Mouse (Mus musculus) C2C12 (cell line): Measurements from ENCODE around the gene 4930519P11Rik. TPM values are rescaled to one million over a fixed set of nuclear protein-coding genes. Genes with fewer than 3 reads are reported as not detected.
A peak's percentile ranks its signal among the peaks of the same experiment; 100 is the strongest.

Source experiments
- H3K27me3 ChIP-seq: one replicate; pipeline ENCODE4 v1.6.1; 2011; ENCODE audit not compliant: control insufficient read depth, insufficient read depth, insufficient read length
- H3K36me3 ChIP-seq: one replicate; pipeline ENCODE4 v1.6.1; 2011; ENCODE audit not compliant: control insufficient read depth, insufficient read depth
- H3K4me3 ChIP-seq: one replicate; pipeline ENCODE4 v1.5.1; 2011; ENCODE audit warnings: mild to moderate bottlenecking, control low read depth; ENCODE audit not compliant: poor library complexity, insufficient read depth, severe bottlenecking
- H3K79me2 ChIP-seq: one replicate; pipeline ENCODE4 v1.6.1; 2011; ENCODE audit not compliant: control insufficient read depth, insufficient read depth
- H3K79me3 ChIP-seq: one replicate; pipeline ENCODE4 v1.6.1; 2011; ENCODE audit warnings: low read depth, control low read depth
- H3ac ChIP-seq: one replicate; pipeline ENCODE3; 2011; ENCODE audit warnings: low read depth; ENCODE audit not compliant: control insufficient read depth, insufficient read length
- CEBPB ChIP-seq: IDR thresholded peaks from one replicate; pipeline ENCODE4 v1.6.1; 2011; ENCODE audit warnings: low read depth, mild to moderate bottlenecking, control low read depth, moderate library complexity
- CTCF ChIP-seq: IDR thresholded peaks from one replicate; pipeline ENCODE4 v1.5.1; 2011; ENCODE audit not compliant: control insufficient read depth, insufficient read depth, insufficient read length
- FOSL1 ChIP-seq: IDR thresholded peaks from one replicate; pipeline ENCODE4 v1.8.0; 2011; ENCODE audit warnings: mild to moderate bottlenecking, low read length; ENCODE audit not compliant: poor library complexity, insufficient read depth, severe bottlenecking
- MAX ChIP-seq: IDR thresholded peaks from one replicate; pipeline ENCODE4 v1.6.1; 2011; ENCODE audit warnings: mild to moderate bottlenecking, control low read depth
- MYOD1 ChIP-seq: IDR thresholded peaks from one replicate; pipeline ENCODE4 v1.6.1; 2011; ENCODE audit warnings: low read depth; ENCODE audit not compliant: control insufficient read depth, insufficient read length
- MYOG ChIP-seq: IDR thresholded peaks from one replicate; pipeline ENCODE4 v1.6.1; 2011; ENCODE audit not compliant: control insufficient read depth, insufficient read length; ENCODE audit errors: extremely low read depth
- USF1 ChIP-seq: IDR thresholded peaks from one replicate; pipeline ENCODE4 v1.6.1; 2011; ENCODE audit warnings: low read depth, mild to moderate bottlenecking, control low read depth, moderate library complexity
- long read RNA-seq, 2 experiments: library from polyadenylated mRNA; unstranded; transcript quantifications; one replicate each; pipeline ENCODE4 v2.0.0; 2019 to 2020
- polyA plus RNA-seq: library from polyadenylated mRNA; unstranded; fragments of >200 nt; fragmentation: generic; extraction: Trizol; gene quantifications from one replicate; pipeline ENCODE4 v1.2.1, GENCODE M21; 2012; ENCODE audit warnings: missing spikeins

Gene 4930519P11Rik
- 0.08 TPM for polyA plus RNA-seq
- long read RNA-seq, experiment 1 = 0 reads
- long read RNA-seq, experiment 2 = 0 reads

DNA sequence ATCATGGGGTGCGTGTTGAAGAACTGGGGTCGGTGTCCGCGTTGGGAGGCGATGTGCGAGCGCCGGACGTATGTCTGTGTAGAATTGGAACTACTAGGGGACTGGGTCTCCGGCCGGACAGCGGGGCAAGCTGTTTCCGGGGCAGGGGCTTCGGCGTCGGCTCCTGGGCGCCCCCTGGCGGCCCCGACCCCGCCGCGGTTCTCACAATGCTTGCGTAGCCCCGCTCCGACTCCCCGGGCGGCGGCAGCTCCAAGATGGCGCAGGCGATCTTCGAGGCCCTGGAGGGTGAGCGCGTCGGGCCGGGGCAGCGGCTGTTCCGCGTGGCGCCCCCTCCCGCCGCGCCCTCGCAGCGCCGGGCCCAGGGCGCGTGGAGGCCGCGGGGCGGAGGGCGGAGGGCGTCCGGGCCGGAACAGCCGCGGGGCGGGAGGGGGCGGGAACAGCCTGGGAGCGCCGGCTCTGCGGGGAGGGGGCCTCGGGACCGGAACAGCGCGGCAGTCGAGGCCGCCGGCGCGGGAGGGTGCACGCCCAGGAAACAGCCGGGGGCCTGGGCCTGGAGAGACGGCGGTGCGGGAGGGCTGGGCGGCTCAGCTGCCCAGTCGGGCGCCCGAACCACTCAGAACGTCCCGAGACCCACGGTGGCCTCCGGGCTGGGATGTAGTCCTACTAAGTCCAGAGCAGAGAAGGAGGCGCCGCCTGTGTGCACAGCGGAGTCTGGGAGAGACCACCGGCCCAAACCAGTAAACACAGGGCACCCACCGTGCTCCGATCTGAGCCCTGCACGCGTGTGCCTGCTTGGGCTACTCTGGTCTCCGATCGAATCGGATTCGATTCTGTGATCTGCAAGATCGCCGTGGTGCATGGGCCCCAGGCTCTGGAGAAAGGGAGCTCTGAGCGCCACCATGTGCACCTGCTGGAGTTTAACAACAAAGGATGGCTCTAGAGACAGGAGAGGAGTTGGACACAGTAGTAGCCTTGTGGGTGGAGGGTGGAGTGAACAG, at the start of gene 4930519P11Rik, which contains the start of gene Zfp341:
Gene 4930519P11Rik, minus strand, starts transcription at position 320 of the 998 bp plus-strand sequence.
Gene Zfp341, plus strand, starts transcription at position 180 of the 998 bp plus-strand sequence.
- H3K27me3 ChIP-seq = peaks cover 5% of the 10 kb centered on the region
- no peak for TF ChIP-seq USF1
- TF ChIP-seq CTCF = peak; percentile 90
- TF ChIP-seq MAX = peak; percentile 70
- TF ChIP-seq CEBPB = no peak
- peak within 1 kb of the TSS; percentile 85 for H3ac ChIP-seq
- no peaks in the 10 kb centered on the region for H3K79me2 ChIP-seq
- peak within 1 kb of the TSS; percentile 46 for H3K4me3 ChIP-seq
- H3K79me3 ChIP-seq = no peaks in the 10 kb centered on the region
- H3K36me3 ChIP-seq = no peaks in the 10 kb centered on the region

DNA sequence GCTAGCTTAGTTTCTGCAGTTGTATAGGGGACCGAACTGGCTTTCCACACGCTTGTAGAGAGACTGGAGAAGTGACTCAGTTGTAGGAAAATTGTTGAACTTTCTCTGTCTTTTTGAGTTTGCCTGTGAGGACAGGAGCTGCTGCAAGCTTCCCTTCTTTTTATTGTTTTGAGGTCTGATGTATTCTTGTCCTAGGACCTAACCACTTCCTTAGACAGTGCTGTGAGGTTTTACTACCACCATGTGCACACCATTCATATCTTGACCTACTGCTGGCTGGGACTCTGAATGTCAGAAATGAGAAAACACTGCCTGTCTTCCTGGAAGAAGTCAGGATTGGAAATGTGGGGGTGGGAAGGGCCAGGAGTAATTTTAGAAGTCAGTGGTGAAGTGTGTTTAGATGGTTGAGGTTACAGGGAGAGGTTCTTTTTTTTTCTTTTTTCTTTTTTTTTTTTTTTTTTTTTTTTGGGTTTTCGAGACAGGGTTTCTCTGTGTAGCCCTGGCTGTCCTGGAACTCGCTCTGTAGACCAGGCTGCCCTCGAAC, 46.4 kb upstream of the 4930519P11Rik start:
- peaks cover 77% of the 10 kb centered on the region for H3K79me2 ChIP-seq
- TF ChIP-seq MYOG (no peak), CEBPB (no peak), FOSL1 (no peak), MAX (no peak), USF1 (no peak), MYOD1 (no peak)
- peaks cover 57% of the 10 kb centered on the region for H3K79me3 ChIP-seq
- H3ac ChIP-seq = no peak overlapping the region
- H3K27me3 ChIP-seq = no peaks in the 10 kb centered on the region
- peaks cover 26% of the 10 kb centered on the region for H3K36me3 ChIP-seq
- H3K4me3 ChIP-seq = no peak overlapping the region

- no peak overlapping the region for H3ac ChIP-seq
- TF ChIP-seq MYOG = no peak
- no peak for TF ChIP-seq MYOD1
- no peak for TF ChIP-seq FOSL1
- no peak for TF ChIP-seq MAX
- no peak for TF ChIP-seq USF1
- TF ChIP-seq CTCF = no peak
- TF ChIP-seq CEBPB = no peak
- H3K79me2 ChIP-seq = peaks cover 72% of the 10 kb centered on the region
- H3K27me3 ChIP-seq = no peaks in the 10 kb centered on the region
- H3K79me3 ChIP-seq = peaks cover 53% of the 10 kb centered on the region
- no peak overlapping the region for H3K4me3 ChIP-seq
- H3K36me3 ChIP-seq = peaks cover 22% of the 10 kb centered on the region
These were observed 45.8 kb upstream of the 4930519P11Rik start for GRCm38 (mm10) chr2:154659070-154659469.

- Histone ChIP-seq H3K4me3 (peak overlapping the region; percentile 94), H3ac (peak overlapping the region; percentile 99), H3K36me3 (peaks cover 11% of the 10 kb centered on the region), H3K27me3 (no peaks in the 10 kb centered on the region), H3K79me2 (peaks cover 58% of the 10 kb centered on the region), H3K79me3 (peaks cover 43% of the 10 kb centered on the region)
- no peak for TF ChIP-seq MYOG
- no peak for TF ChIP-seq MYOD1
- no peak for TF ChIP-seq MAX
- no peak for TF ChIP-seq CTCF
- TF ChIP-seq CEBPB = no peak
- no peak for TF ChIP-seq FOSL1
- no peak for TF ChIP-seq USF1
These were observed 44.4 kb upstream of the 4930519P11Rik start for GRCm38 (mm10) chr2:154657486-154658237.

DNA sequence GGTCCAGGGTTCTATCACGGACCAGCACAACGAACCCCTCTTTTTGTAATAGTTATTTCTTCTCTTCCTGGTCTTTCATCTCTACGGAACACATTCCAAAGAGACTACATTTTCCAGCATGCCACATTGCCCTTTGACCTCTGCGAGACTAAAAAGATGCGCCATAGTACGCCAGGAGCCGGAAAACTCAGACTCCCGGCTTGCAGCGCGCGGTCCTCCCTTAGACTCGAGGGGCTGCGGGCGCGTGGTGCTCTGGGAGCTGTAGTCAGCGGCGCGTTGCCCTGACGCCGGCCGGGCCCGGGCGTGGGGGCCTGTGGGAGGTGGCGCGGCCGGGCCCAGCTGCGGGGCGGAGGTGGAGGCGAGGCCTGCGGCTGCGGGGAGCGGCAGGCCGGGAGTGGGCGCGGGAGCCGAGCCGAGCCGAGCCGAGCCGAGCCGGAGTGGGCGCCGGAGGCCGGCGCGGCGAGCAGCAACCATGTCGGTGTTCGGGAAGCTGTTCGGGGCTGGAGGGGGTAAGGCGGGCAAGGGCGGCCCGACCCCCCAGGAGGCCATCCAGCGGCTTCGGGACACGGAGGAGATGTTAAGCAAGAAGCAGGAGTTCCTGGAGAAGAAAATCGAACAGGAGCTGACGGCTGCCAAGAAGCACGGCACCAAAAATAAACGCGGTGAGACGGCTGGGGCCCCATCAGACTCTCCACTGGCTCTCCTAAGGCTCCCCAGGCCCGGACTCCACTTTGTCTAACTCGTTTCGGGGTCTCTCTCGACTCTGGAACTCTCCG, 43.7 kb upstream of the 4930519P11Rik start:
- Histone ChIP-seq H3K79me3 (peaks cover 36% of the 10 kb centered on the region), H3K27me3 (peaks cover 4% of the 10 kb centered on the region), H3K4me3 (peak overlapping the region; percentile 94), H3K79me2 (peaks cover 50% of the 10 kb centered on the region), H3K36me3 (peaks cover 9% of the 10 kb centered on the region), H3ac (peak overlapping the region; percentile 99)
- TF ChIP-seq MAX (peak; percentile 84), FOSL1 (no peak), CTCF (no peak)
